Mouse (Mus musculus) G1E (cell line): ENCODE data around the gene Kmt5b. TPM values are rescaled to one million over a fixed set of nuclear protein-coding genes. Genes with fewer than 3 reads are reported as not detected.

Experiments used
- ATAC-seq: 2 replicates; pipeline ENCODE4 v1.8.0; 2016; ENCODE audit warnings: mild to moderate bottlenecking; ENCODE audit not compliant: insufficient number of reproducible peaks, poor library complexity, low FRiP score, severe bottlenecking; ENCODE audit errors: extremely low read depth
- DNase-seq: peaks from one replicate; pipeline ENCODE4 v3.0.0; 2012; ENCODE audit warnings: low spot score
- H3K27me3 ChIP-seq: 2 replicates; pipeline ENCODE4 v1.6.1; 2012; ENCODE audit warnings: mild to moderate bottlenecking, low read length, inconsistent platforms; ENCODE audit not compliant: insufficient read depth
- H3K36me3 ChIP-seq: replicated peaks from 2 replicates; pipeline ENCODE3; 2012; ENCODE audit warnings: mild to moderate bottlenecking, inconsistent platforms
- H3K4me1 ChIP-seq: 2 replicates; pipeline ENCODE4 v1.6.1; 2012; ENCODE audit warnings: low read depth, low read length, inconsistent platforms, mixed read lengths; ENCODE audit not compliant: insufficient read depth
- H3K4me3 ChIP-seq: 2 replicates; pipeline ENCODE4 v1.5.1; 2012; ENCODE audit warnings: low read depth, mild to moderate bottlenecking, inconsistent platforms, low read length, moderate library complexity, mixed read lengths
- H3K9me3 ChIP-seq: replicated peaks from 2 replicates; pipeline ENCODE4 v1.6.1; 2012; ENCODE audit warnings: inconsistent platforms
- CTCF ChIP-seq: IDR thresholded peaks from 2 replicates; pipeline ENCODE4 v1.5.1; 2012; ENCODE audit warnings: low read depth, low read length, inconsistent platforms, mixed read lengths
- GATA1 ChIP-seq: IDR thresholded peaks from 2 replicates; pipeline ENCODE4 v1.6.1; 2012; ENCODE audit warnings: borderline replicate concordance, low read length, inconsistent platforms, mixed read lengths
- GATA2 ChIP-seq: IDR thresholded peaks from 2 replicates; pipeline ENCODE4 v1.6.1; 2012; ENCODE audit warnings: low read depth, low read length, inconsistent platforms, borderline replicate concordance
- POLR2AphosphoS5 ChIP-seq: IDR thresholded peaks from 2 replicates; pipeline ENCODE4 v1.6.1; 2012; ENCODE audit warnings: low read depth, low read length, inconsistent platforms; ENCODE audit not compliant: insufficient replicate concordance
- TAL1 ChIP-seq: conservative IDR thresholded peaks from 2 replicates; pipeline ENCODE4 v1.6.1; 2012; ENCODE audit warnings: low read depth, low read length, inconsistent platforms, mixed read lengths
- polyA plus RNA-seq: library from polyadenylated mRNA; stranded (reverse); fragments of >175 nt; gene quantifications from 2 replicates; pipeline ENCODE4 v1.2.3, GENCODE M21; 2012
- total RNA-seq, 2 experiments: library from RNA; stranded (forward) in 1 of 2; stranded (reverse) in 1 of 2; fragments of 200-1000 nt in 1 of 2; fragments of >200 nt in 1 of 2; fragmentation: Nextera tagmentation in 1 of 2; gene quantifications; 2 replicates each; pipeline ENCODE4 v1.2.3; 2014 to 2017

Gene Kmt5b
- total and polyA plus RNA-seq, 3 experiments, result 5.3 to 36.4 (median 26.0) TPM

DNA sequence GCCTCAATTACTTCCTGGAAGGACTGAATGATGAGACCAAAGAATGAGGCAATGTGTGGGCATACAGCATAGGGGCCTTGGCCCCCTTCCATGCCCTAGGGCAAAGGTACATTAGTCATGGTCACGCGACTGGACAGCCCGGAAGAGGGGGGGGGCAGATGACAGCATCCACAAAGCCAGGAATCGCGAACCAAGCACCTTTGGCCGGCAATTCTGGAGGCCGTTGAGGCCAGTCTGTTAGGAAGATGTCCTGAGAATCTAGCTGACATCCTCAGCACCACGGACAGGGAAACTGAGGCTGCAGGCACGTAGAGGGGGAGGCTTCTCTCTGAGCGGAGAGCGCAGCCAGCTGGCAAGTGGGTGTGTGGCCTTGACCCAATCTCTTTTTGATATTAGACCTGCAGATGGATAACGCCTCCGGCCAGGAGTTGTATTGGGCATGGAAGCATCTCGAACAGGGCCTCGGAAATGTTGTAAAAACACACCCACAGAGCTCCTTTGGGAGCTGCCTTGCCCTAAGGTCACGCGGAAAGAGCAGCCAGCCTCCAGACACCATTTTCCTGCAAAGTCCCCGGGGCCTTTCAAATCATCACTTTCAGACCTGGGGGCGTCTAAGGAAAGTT is 83.7 kb downstream of the Kmt5b start:
- ATAC-seq (no peak), DNase-seq (peak; percentile 31)
- Histone ChIP-seq H3K27me3 (peaks cover 4% of the 10 kb centered on the region; the same call in 1 of the 2 replicates), H3K4me1 (peaks cover 29% of the 10 kb centered on the region), H3K36me3 (peaks cover 15% of the 10 kb centered on the region), H3K9me3 (no peaks in the 10 kb centered on the region), H3K4me3 (peak overlapping the region; percentile 80)
- no peak for TF ChIP-seq CTCF
- no peak for TF ChIP-seq POLR2AphosphoS5
- no peak for TF ChIP-seq GATA1
- TF ChIP-seq TAL1, result no peak
- TF ChIP-seq GATA2, result no peak

DNA sequence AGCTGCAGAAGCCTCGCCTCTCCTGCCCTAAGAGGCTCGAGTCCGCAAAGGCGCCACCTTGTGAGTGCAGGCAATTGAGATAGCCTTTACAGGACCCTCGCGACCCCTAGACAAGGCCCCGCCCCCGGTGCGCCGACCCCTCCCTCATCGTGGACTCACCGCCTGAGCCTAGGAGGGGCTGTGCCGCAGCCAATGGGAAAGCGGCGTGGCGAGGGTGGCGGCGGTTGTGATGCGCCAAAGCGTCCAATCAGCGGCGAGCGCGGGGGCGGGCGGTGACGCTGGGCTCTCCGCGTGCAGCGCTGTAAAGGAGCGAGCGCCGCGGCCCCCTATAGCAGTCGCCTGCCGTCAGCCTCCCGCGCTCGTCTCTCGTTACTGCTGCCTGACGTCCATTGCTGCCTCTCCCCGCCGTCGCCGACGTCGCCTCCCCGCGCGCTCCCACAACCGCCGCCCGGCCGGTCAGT is 84.3 kb downstream of the Kmt5b start, which contains the start of gene Chka:
Gene Chka (plus strand): TSS at position 272 of the 461 bp plus-strand sequence.
- DNase-seq (peak; percentile 100), ATAC-seq (peak; percentile 96)
- Histone ChIP-seq H3K4me1 (peaks cover 29% of the 10 kb centered on the region), H3K9me3 (no peaks in the 10 kb centered on the region), H3K36me3 (peaks cover 15% of the 10 kb centered on the region), H3K27me3 (peaks cover 4% of the 10 kb centered on the region; the same call in 1 of the 2 replicates), H3K4me3 (peak within 1 kb of the TSS; percentile 80)
- TF ChIP-seq GATA1 (no peak), CTCF (no peak), POLR2AphosphoS5 (no peak), GATA2 (no peak), TAL1 (no peak)

DNA sequence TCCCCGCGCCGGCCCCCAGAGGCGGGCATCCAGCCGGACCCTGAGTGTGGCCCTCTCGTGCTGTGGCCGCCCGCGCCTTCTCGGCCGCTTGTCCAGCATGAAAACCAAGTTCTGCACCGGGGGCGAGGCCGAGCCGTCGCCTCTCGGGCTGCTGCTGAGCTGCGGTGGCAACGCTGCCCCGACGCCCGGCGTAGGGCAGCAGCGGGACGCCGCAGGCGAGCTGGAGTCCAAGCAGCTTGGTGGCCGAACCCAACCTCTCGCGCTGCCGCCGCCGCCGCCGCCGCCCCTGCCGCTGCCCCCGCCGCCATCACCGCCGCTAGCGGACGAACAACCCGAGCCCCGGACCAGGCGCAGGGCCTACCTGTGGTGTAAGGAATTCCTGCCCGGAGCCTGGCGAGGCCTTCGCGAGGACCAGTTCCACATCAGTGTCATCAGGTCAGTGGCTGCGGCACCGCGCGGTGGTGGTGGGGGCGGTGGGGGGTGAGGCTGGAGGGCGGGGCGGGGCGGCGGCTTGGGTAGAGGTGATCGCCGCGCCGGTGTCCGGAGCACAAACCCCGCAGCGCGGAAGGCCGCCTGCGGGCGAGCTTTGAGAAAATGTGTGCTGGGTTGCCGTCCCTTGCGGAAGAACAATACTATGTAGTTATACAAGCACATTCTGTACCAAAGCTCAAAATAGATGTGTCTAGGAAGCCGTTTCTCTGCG is 84.9 kb downstream of the Kmt5b start:
- TF ChIP-seq TAL1 (no peak), GATA1 (no peak)
- Histone ChIP-seq H3K27me3 (no peaks in the 10 kb centered on the region), H3K9me3 (no peaks in the 10 kb centered on the region), H3K4me3 (peak overlapping the region; percentile 80), H3K4me1 (peaks cover 29% of the 10 kb centered on the region), H3K36me3 (peaks cover 15% of the 10 kb centered on the region)
- ATAC-seq (no peak), DNase-seq (peak; percentile 34)

DNA sequence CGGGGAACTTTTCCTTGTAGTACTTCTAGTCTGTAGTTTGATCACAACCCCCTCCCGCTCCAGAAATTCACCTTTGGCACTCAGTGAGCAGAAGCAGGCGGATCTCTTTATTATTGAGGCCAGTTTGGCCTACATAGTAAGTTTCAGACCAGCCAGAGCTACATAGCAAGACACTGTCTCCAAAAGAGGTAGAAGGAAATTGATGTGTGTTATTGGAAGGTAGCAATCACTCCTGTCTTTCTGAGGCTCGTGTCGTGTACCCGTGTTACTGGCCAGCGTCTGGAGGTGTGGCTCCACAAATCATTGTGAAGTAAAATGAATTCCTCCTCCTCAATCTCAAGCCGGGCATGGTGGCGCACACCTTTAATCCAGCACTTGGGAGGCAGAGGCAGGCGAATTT is 85.9 kb downstream of the Kmt5b start:
- peaks cover 29% of the 10 kb centered on the region for H3K4me1 ChIP-seq
- H3K9me3 ChIP-seq, result no peaks in the 10 kb centered on the region
- H3K4me3 ChIP-seq, result no peak overlapping the region; the same call in 1 of the 2 replicates
- DNase-seq (no peak), ATAC-seq (no peak)
- no peak for TF ChIP-seq GATA2
- TF ChIP-seq TAL1, result no peak
- no peak for TF ChIP-seq CTCF
- no peak for TF ChIP-seq GATA1
- no peak for TF ChIP-seq POLR2AphosphoS5
- H3K36me3 ChIP-seq, result peaks cover 15% of the 10 kb centered on the region
- no peaks in the 10 kb centered on the region for H3K27me3 ChIP-seq

DNA sequence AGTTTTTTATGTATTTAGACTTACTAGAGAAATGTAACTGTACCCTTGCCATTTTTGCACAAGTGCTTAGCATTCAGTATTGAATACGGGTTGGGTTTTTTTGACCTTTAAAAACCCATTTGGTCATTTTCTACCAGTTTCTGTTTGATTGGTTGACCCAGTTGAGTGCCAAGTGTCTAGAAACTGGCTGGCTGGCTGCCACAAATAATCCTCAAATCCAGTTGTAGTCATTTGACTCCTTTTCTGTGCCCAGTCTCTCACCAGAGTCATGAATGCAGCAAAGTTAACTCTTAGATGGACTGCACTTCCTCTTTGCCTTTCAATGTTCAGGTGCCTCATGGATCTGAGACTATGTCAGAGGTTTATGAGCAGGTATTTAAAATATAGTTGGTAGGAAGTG is 86.7 kb downstream of the Kmt5b start:
- H3K4me1 ChIP-seq, result peaks cover 29% of the 10 kb centered on the region

DNA sequence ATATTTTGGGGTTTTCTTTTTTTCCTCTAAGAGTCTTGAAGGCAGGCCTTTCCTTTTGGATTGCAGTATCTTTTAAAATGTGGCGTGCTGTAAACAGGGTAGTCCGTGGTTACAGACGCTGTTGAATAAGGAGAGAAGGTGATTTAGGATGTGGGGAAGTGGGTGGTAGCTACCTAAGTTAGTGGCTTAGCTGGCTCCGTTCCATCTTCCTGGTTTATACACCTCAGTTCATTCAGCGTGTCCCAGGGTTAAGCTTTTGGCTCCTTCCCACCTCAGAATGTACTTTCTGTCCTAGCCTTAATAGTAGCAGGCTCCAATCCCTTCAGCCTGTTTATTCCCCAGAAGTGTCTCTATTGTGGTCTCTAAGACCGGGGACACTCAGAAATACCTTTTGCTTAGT is 87.9 kb downstream of the Kmt5b start:
- no peaks in the 10 kb centered on the region for H3K27me3 ChIP-seq
- H3K4me1 ChIP-seq, result peaks cover 29% of the 10 kb centered on the region
- H3K9me3 ChIP-seq, result no peaks in the 10 kb centered on the region
- peaks cover 17% of the 10 kb centered on the region for H3K36me3 ChIP-seq
- no peak for ATAC-seq
- no peak for TF ChIP-seq CTCF
- TF ChIP-seq GATA2, result no peak
- TF ChIP-seq POLR2AphosphoS5, result no peak
- no peak for TF ChIP-seq GATA1
- no peak for TF ChIP-seq TAL1
- no peak overlapping the region for H3K4me3 ChIP-seq
- DNase-seq, result no peak

More for the DNA sequence above, 86.7 kb downstream of the Kmt5b start:
- Histone ChIP-seq H3K36me3 (peaks cover 16% of the 10 kb centered on the region), H3K4me3 (no peak overlapping the region), H3K9me3 (no peaks in the 10 kb centered on the region), H3K27me3 (no peaks in the 10 kb centered on the region)
- no peak for TF ChIP-seq GATA1
- TF ChIP-seq GATA2, result no peak
- TF ChIP-seq CTCF, result no peak
- TF ChIP-seq POLR2AphosphoS5, result no peak
- TF ChIP-seq TAL1, result no peak
- DNase-seq (no peak), ATAC-seq (no peak)
